Mouse (Mus musculus): ENCODE measurements around the gene Becn1.

GRCm38 (mm10) chr11:101262272-101262967, 39.7 kb downstream of the Becn1 start:
- TF ChIP-seq CTCF (IDR thresholded peaks at IDR 0.05 in 2 of 3, conservative IDR thresholded peaks at IDR 0.05 in 1 of 3; ENCODE audit: control insufficient read depth in 1 of 3, insufficient read depth in 1 of 3, low read depth in 2 of 3, low read length in 3 of 3, poor library complexity in 1 of 3, severe bottlenecking in 1 of 3) (no peak), SMC3 (IDR thresholded peaks at IDR 0.05; ENCODE audit: low read depth, low read length) (no peak), KAT2A (conservative IDR thresholded peaks at IDR 0.05; ENCODE audit: low read depth, low read length) (no peak), RAD21 (IDR thresholded peaks at IDR 0.05; ENCODE audit: low read depth, low read length) (no peak)
